Mouse (Mus musculus) hindbrain, embryonic 15.5 days (tissue): ENCODE data around the gene Ttf2. TPM values are rescaled to one million over a fixed set of nuclear protein-coding genes. Genes with fewer than 3 reads are reported as not detected.
A peak's percentile ranks its signal among the peaks of the same experiment; 100 is the strongest.

Experiments used
- ATAC-seq: fragments of 200-750 bp; cut with Nextera tagmentation; 2 replicates; pipeline ENCODE4 v1.8.0; 2017; ENCODE audit warnings: low read depth, moderate number of reproducible peaks, moderate TSS enrichment; ENCODE audit not compliant: low FRiP score
- H3K27ac ChIP-seq: fragments of 300-500 bp; sonication (generic); replicated peaks from 2 replicates; pipeline ENCODE4 v1.5.1; 2015; ENCODE audit warnings: mild to moderate bottlenecking, inconsistent platforms
- H3K27me3 ChIP-seq: fragments of 300-500 bp; sonication (generic); 2 replicates; pipeline ENCODE4 v1.6.1; 2015; ENCODE audit warnings: control low read depth, inconsistent platforms
- H3K36me3 ChIP-seq: fragments of 300-500 bp; sonication (generic); 2 replicates; pipeline ENCODE4 v1.6.1; 2015; ENCODE audit warnings: control low read depth, inconsistent platforms
- H3K4me1 ChIP-seq: fragments of 300-500 bp; sonication (generic); replicated peaks from 2 replicates; pipeline ENCODE4 v1.6.1; 2015; ENCODE audit warnings: control low read depth, inconsistent platforms
- H3K4me2 ChIP-seq: fragments of 300-500 bp; sonication (generic); 2 replicates; pipeline ENCODE4 v1.6.1; 2015; ENCODE audit warnings: moderate library complexity, mild to moderate bottlenecking, inconsistent platforms
- H3K4me3 ChIP-seq: fragments of 300-500 bp; sonication (generic); 2 replicates; pipeline ENCODE4 v1.5.1; 2015; ENCODE audit warnings: mild to moderate bottlenecking, inconsistent platforms
- H3K9ac ChIP-seq: fragments of 300-500 bp; sonication (generic); 2 replicates; pipeline ENCODE4 v1.6.1; 2015; ENCODE audit warnings: inconsistent platforms
- H3K9me3 ChIP-seq: fragments of 300-500 bp; sonication (generic); 2 replicates; pipeline ENCODE4 v1.6.1; 2016; ENCODE audit warnings: control low read depth, inconsistent platforms
- WGBS: fragments of 180-500 bp; shearing (Covaris S2); methylation state at CpG from one replicate; pipeline ENCODE4 v1.1.7; 2015; 5-methylcytosine and 5-hydroxymethylcytosine counted together
- polyA plus RNA-seq: library from polyadenylated mRNA; unstranded; fragments of >200 nt; fragmentation: Nextera tagmentation; extraction: Ambion mirVana; gene quantifications from 2 replicates; pipeline ENCODE4 v1.2.1, GENCODE M21; 2015

Gene Ttf2
- polyA plus RNA-seq: 4.5 and 4.8 TPM in 2 replicates

- H3K4me3 ChIP-seq: peak within 1 kb of the TSS; percentile 56
- under 1% methylated on average over 40 of the region's 40 CpGs for WGBS
- H3K4me2 ChIP-seq: peak within 1 kb of the TSS; percentile 71
- H3K27me3 ChIP-seq: no peaks in the 10 kb centered on the region
- no peaks in the 10 kb centered on the region for H3K36me3 ChIP-seq
- no peak within 1 kb of the TSS for H3K27ac ChIP-seq
- ATAC-seq: peak; percentile 98
- peaks cover 9% of the 10 kb centered on the region for H3K4me1 ChIP-seq
- H3K9me3 ChIP-seq: no peaks in the 10 kb centered on the region
- H3K9ac ChIP-seq: peak within 1 kb of the TSS; percentile 47
Measured at GRCm38 (mm10) chr3:100969176-100969917, at the start of gene Ttf2. Gene Ttf2, minus strand, starts transcription at chr3:100969663.

- no peak overlapping the region for H3K27ac ChIP-seq
- no peak overlapping the region for H3K4me3 ChIP-seq
- H3K9me3 ChIP-seq: no peaks in the 10 kb centered on the region
- H3K27me3 ChIP-seq: no peaks in the 10 kb centered on the region
- H3K4me2 ChIP-seq: no peak overlapping the region
- ATAC-seq: no peak
- no peak overlapping the region for H3K9ac ChIP-seq
- WGBS: 88% methylated on average over 6 of the region's 6 CpGs
- 0 out of 2 replicates have a peak, but pooled peaks cover 10% of the 10 kb centered on the region for H3K4me1 ChIP-seq
- H3K36me3 ChIP-seq: no peaks in the 10 kb centered on the region
Measured at GRCm38 (mm10) chr3:101018494-101018893, 49.0 kb upstream of the Ttf2 start.

- Histone ChIP-seq H3K27me3 (no peaks in the 10 kb centered on the region), H3K36me3 (no peaks in the 10 kb centered on the region), H3K9me3 (no peaks in the 10 kb centered on the region), H3K4me2 (no peak overlapping the region), H3K4me1 (0 out of 2 replicates have a peak, but pooled peaks cover 10% of the 10 kb centered on the region), H3K4me3 (no peak overlapping the region), H3K27ac (no peak overlapping the region), H3K9ac (no peak overlapping the region)
- no peak for ATAC-seq
- WGBS: 81% methylated on average over 7 of the region's 7 CpGs
Measured at GRCm38 (mm10) chr3:101016050-101016449, 46.6 kb upstream of the Ttf2 start.

GRCm38 (mm10) chr3:101015254-101015653 is 45.8 kb upstream of the Ttf2 start:
- no peaks in the 10 kb centered on the region for H3K27me3 ChIP-seq
- H3K9ac ChIP-seq: no peak overlapping the region
- H3K36me3 ChIP-seq: no peaks in the 10 kb centered on the region
- H3K9me3 ChIP-seq: no peaks in the 10 kb centered on the region
- no peak for ATAC-seq
- WGBS: 57% methylated on average over 4 of the region's 4 CpGs
- H3K4me3 ChIP-seq: no peak overlapping the region
- no peak overlapping the region for H3K4me2 ChIP-seq
- 0 out of 2 replicates have a peak, but pooled peaks cover 10% of the 10 kb centered on the region for H3K4me1 ChIP-seq
- H3K27ac ChIP-seq: no peak overlapping the region

- Histone ChIP-seq H3K9ac (no peak overlapping the region), H3K4me1 (0 out of 2 replicates have a peak, but pooled peaks cover 10% of the 10 kb centered on the region), H3K4me3 (no peak overlapping the region), H3K27ac (no peak overlapping the region), H3K27me3 (no peaks in the 10 kb centered on the region), H3K9me3 (no peaks in the 10 kb centered on the region), H3K4me2 (no peak overlapping the region), H3K36me3 (no peaks in the 10 kb centered on the region)
- 91% methylated on average over 3 of the region's 3 CpGs for WGBS
- no peak for ATAC-seq
Measured at GRCm38 (mm10) chr3:101013536-101013935, 44.1 kb upstream of the Ttf2 start.

GRCm38 (mm10) chr3:101013005-101013404 is 43.5 kb upstream of the Ttf2 start:
- H3K27me3 ChIP-seq: no peaks in the 10 kb centered on the region
- no peak overlapping the region for H3K27ac ChIP-seq
- 94% methylated on average over 10 of the region's 10 CpGs for WGBS
- H3K4me3 ChIP-seq: no peak overlapping the region
- no peak overlapping the region for H3K4me2 ChIP-seq
- H3K9ac ChIP-seq: no peak overlapping the region
- 0 out of 2 replicates have a peak, but pooled peaks cover 10% of the 10 kb centered on the region for H3K4me1 ChIP-seq
- no peaks in the 10 kb centered on the region for H3K9me3 ChIP-seq
- no peaks in the 10 kb centered on the region for H3K36me3 ChIP-seq
- no peak for ATAC-seq

GRCm38 (mm10) chr3:101012597-101012996 is 43.1 kb upstream of the Ttf2 start:
- Histone ChIP-seq H3K9ac (no peak overlapping the region), H3K4me2 (no peak overlapping the region), H3K27me3 (no peaks in the 10 kb centered on the region), H3K9me3 (no peaks in the 10 kb centered on the region), H3K27ac (no peak overlapping the region), H3K4me3 (no peak overlapping the region), H3K36me3 (no peaks in the 10 kb centered on the region), H3K4me1 (0 out of 2 replicates have a peak, but pooled peaks cover 10% of the 10 kb centered on the region)
- no peak for ATAC-seq
- WGBS: 65% methylated on average over 8 of the region's 8 CpGs

- H3K4me1 ChIP-seq: 0 out of 2 replicates have a peak, but pooled peaks cover 10% of the 10 kb centered on the region
- H3K4me2 ChIP-seq: no peak overlapping the region
- H3K36me3 ChIP-seq: no peaks in the 10 kb centered on the region
- H3K27ac ChIP-seq: no peak overlapping the region
- ATAC-seq: peak; percentile 65; the same call in 1 of the 2 replicates
- H3K9me3 ChIP-seq: no peaks in the 10 kb centered on the region
- H3K27me3 ChIP-seq: no peaks in the 10 kb centered on the region
- WGBS: 59% methylated on average over 10 of the region's 10 CpGs
- H3K4me3 ChIP-seq: no peak overlapping the region
- no peak overlapping the region for H3K9ac ChIP-seq
Measured at GRCm38 (mm10) chr3:101012131-101012571, 42.7 kb upstream of the Ttf2 start.

- 0 out of 2 replicates have a peak, but pooled peaks cover 10% of the 10 kb centered on the region for H3K4me1 ChIP-seq
- no peak overlapping the region for H3K4me2 ChIP-seq
- no peaks in the 10 kb centered on the region for H3K27me3 ChIP-seq
- no peak overlapping the region for H3K4me3 ChIP-seq
- H3K9ac ChIP-seq: no peak overlapping the region
- H3K27ac ChIP-seq: no peak overlapping the region
- 64% methylated on average over 5 of the region's 5 CpGs for WGBS
- ATAC-seq: no peak
- no peaks in the 10 kb centered on the region for H3K9me3 ChIP-seq
- H3K36me3 ChIP-seq: no peaks in the 10 kb centered on the region
Measured at GRCm38 (mm10) chr3:101011203-101011600, 41.7 kb upstream of the Ttf2 start.

- Histone ChIP-seq H3K4me2 (no peak overlapping the region), H3K4me3 (no peak overlapping the region), H3K27ac (no peak overlapping the region), H3K27me3 (no peaks in the 10 kb centered on the region), H3K36me3 (no peaks in the 10 kb centered on the region), H3K9ac (no peak overlapping the region), H3K4me1 (0 out of 2 replicates have a peak, but pooled peaks cover 10% of the 10 kb centered on the region), H3K9me3 (no peaks in the 10 kb centered on the region)
- ATAC-seq: no peak
- WGBS: 93% methylated on average over 4 of the region's 4 CpGs
Measured at GRCm38 (mm10) chr3:101010589-101011202, 41.2 kb upstream of the Ttf2 start.

GRCm38 (mm10) chr3:101007112-101007782 is 37.8 kb upstream of the Ttf2 start:
- no peak overlapping the region for H3K27ac ChIP-seq
- no peaks in the 10 kb centered on the region for H3K36me3 ChIP-seq
- no peaks in the 10 kb centered on the region for H3K9me3 ChIP-seq
- H3K4me3 ChIP-seq: no peak overlapping the region
- ATAC-seq: no peak
- no peaks in the 10 kb centered on the region for H3K4me1 ChIP-seq
- WGBS: 73% methylated on average over 5 of the region's 5 CpGs
- no peak overlapping the region for H3K9ac ChIP-seq
- no peak overlapping the region for H3K4me2 ChIP-seq
- H3K27me3 ChIP-seq: no peaks in the 10 kb centered on the region

GRCm38 (mm10) chr3:101005392-101005791 is 35.9 kb upstream of the Ttf2 start:
- no peak for ATAC-seq
- H3K36me3 ChIP-seq: no peaks in the 10 kb centered on the region
- no peak overlapping the region for H3K27ac ChIP-seq
- no peaks in the 10 kb centered on the region for H3K27me3 ChIP-seq
- no peaks in the 10 kb centered on the region for H3K9me3 ChIP-seq
- no peak overlapping the region for H3K9ac ChIP-seq
- H3K4me1 ChIP-seq: no peaks in the 10 kb centered on the region
- no peak overlapping the region for H3K4me2 ChIP-seq
- WGBS: 83% methylated on average over 6 of the region's 6 CpGs
- no peak overlapping the region for H3K4me3 ChIP-seq
